Mouse (Mus musculus) testis, adult 2 months (tissue): ENCODE results near the gene Wasf1.

ENCODE experiments used
- CTCF ChIP-seq: fragments of 200-500 bp; IDR thresholded peaks from 2 replicates; pipeline ENCODE4 v1.5.1; 2012; ENCODE audit warnings: low read depth, mild to moderate bottlenecking, inconsistent platforms, low read length, moderate library complexity; ENCODE audit not compliant: control insufficient read depth, insufficient read depth, insufficient replicate concordance
- POLR2A ChIP-seq: fragments of 200-500 bp; IDR thresholded peaks from 2 replicates; pipeline ENCODE4 v1.6.1; 2012; ENCODE audit warnings: low read depth, mild to moderate bottlenecking, inconsistent platforms, low read length, moderate library complexity; ENCODE audit not compliant: control insufficient read depth

DNA sequence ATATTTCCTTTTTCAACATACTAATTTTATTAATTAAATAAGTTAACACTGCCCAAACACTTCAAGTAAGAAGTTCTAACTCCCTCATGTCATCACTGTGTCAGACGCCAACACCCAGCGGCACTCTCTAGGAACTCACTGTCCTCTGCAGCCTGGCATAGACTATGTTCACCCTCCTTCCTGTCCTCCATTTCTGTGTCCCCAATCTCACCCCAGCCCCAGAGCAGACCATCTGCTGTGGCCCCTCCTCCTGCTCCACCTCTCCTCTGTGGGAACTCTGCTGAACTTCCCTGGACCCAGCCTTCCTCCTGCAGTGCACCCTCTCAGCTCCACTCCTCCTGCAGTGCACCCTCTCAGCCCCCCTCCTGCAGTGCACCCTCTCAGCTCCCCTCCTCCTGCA lies 15.2 kb upstream of the Wasf1 start:
- TF ChIP-seq POLR2A (no peak), CTCF (no peak)
